18 mouse cellular contexts compared by ENCODE assay signal in the genomic region with DNA sequence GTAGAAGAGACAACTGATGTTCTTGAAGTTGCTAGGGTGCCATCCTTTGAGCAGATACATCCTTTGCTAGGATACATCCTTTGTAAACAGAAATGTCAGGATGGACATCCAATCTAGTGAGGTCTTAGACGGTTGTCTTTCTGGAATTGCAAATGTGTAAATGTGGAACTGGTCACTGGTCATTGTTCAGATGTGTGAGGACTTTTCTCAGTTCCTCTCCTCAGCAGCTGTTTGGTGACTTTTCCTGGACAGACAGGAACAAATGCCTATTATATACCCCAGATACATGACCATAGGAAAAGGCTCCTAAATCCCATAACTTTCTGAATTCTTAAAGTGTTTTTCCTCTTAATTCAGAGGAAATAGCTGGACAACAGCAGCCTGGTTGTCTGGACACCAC. TPM values are rescaled to one million over a fixed set of nuclear protein-coding genes. Genes with fewer than 3 reads are reported as not detected.
"Had no signal": no experiment of that assay in that cellular context is flagged by ENCODE, and none has a peak within 500 bp of the region (broad histone marks: within the 10 kb centered on the region; RNA-seq: fewer than 3 reads in every experiment).

No protein-coding gene starts in this region.

- DNase-seq: liver, postnatal 0 days; lung, adult 2 months; lung, postnatal 14 days; lung, postnatal 36 days; right cerebral cortex, postnatal 14 days; thymus, adult 2 months; thymus, postnatal 25 days; thymus, postnatal 4 days had no signal

- H3K27ac ChIP-seq: liver, embryonic 15.5 days; lung, embryonic 15.5 days; midbrain, embryonic 12.5 days; midbrain, embryonic 15.5 days; neural tube, embryonic 12.5 days; stomach, embryonic 15.5 days; stomach, postnatal 0 days had no signal

- H3K9ac ChIP-seq: liver, embryonic 15.5 days; liver, postnatal 0 days; lung, embryonic 15.5 days; midbrain, embryonic 12.5 days; midbrain, embryonic 15.5 days; neural tube, embryonic 12.5 days; stomach, embryonic 15.5 days had no signal

- ATAC-seq: liver, postnatal 0 days; lung, postnatal 0 days; midbrain, embryonic 15.5 days had no signal

- H3K4me3 ChIP-seq: liver, embryonic 15.5 days; lung, embryonic 15.5 days; megakaryocyte, embryonic 14.5 days; midbrain, embryonic 12.5 days; midbrain, embryonic 15.5 days; neural tube, embryonic 12.5 days; stomach, embryonic 15.5 days had no signal

- H3K4me1 ChIP-seq: liver, embryonic 15.5 days; lung, embryonic 15.5 days; midbrain, embryonic 12.5 days; midbrain, embryonic 15.5 days; neural tube, embryonic 12.5 days; stomach, embryonic 15.5 days had no signal

- H3K36me3 ChIP-seq: lung, embryonic 15.5 days; midbrain, embryonic 15.5 days; stomach, embryonic 15.5 days had no signal

- H3K9me3 ChIP-seq: liver, embryonic 15.5 days; lung, embryonic 15.5 days; megakaryocyte, embryonic 14.5 days; midbrain, embryonic 12.5 days; midbrain, embryonic 15.5 days; neural tube, embryonic 12.5 days; stomach, embryonic 15.5 days had no signal

- H3K27me3 ChIP-seq: liver, embryonic 15.5 days; lung, embryonic 15.5 days; megakaryocyte, embryonic 14.5 days; midbrain, embryonic 12.5 days; midbrain, embryonic 15.5 days; neural tube, embryonic 12.5 days; stomach, embryonic 15.5 days had no signal

- H3K4me2 ChIP-seq: liver, embryonic 15.5 days; lung, embryonic 15.5 days; midbrain, embryonic 12.5 days; midbrain, embryonic 15.5 days; neural tube, embryonic 12.5 days; stomach, embryonic 15.5 days had no signal

RNA-seq across cellular contexts. Expression of gene Rgs16, which starts 27.1 kb away (rescaled TPM):
- total RNA-seq: neutrophil, adult 5-6 weeks had no signal
